Mouse (Mus musculus) intestine, embryonic 15.5 days (tissue): ENCODE results near the gene Olfr479. TPM values are rescaled to one million over a fixed set of nuclear protein-coding genes. Genes with fewer than 3 reads are reported as not detected.
"Not testable (repeated sequence)": the region's sequence is repeated elsewhere in the genome, so short reads cannot be mapped to it uniquely, and the experiment has no call there.

Experiments used
- ATAC-seq: fragments of 200-750 bp; cut with Nextera tagmentation; 2 replicates; pipeline ENCODE4 v1.8.0; 2017; ENCODE audit warnings: moderate TSS enrichment, moderate library complexity
- H3K27ac ChIP-seq: fragments of 300-500 bp; sonication (generic); 2 replicates; pipeline ENCODE4 v1.5.1; 2015; ENCODE audit warnings: mild to moderate bottlenecking, inconsistent platforms
- H3K27me3 ChIP-seq: fragments of 300-500 bp; sonication (generic); replicated peaks from 2 replicates; pipeline ENCODE4 v1.6.1; 2015; ENCODE audit warnings: inconsistent platforms
- H3K36me3 ChIP-seq: fragments of 300-500 bp; sonication (generic); 2 replicates; pipeline ENCODE4 v1.6.1; 2015; ENCODE audit warnings: inconsistent platforms
- H3K4me1 ChIP-seq: fragments of 300-500 bp; sonication (generic); replicated peaks from 2 replicates; pipeline ENCODE4 v1.6.1; 2015; ENCODE audit warnings: inconsistent platforms
- H3K4me2 ChIP-seq: fragments of 300-500 bp; sonication (generic); replicated peaks from 2 replicates; pipeline ENCODE4 v1.6.1; 2015; ENCODE audit warnings: mild to moderate bottlenecking, inconsistent platforms
- H3K4me3 ChIP-seq: fragments of 300-500 bp; sonication (generic); replicated peaks from 2 replicates; pipeline ENCODE4 v1.5.1; 2015; ENCODE audit warnings: inconsistent platforms
- H3K9ac ChIP-seq: fragments of 300-500 bp; sonication (generic); 2 replicates; pipeline ENCODE4 v1.6.1; 2015; ENCODE audit warnings: inconsistent platforms
- H3K9me3 ChIP-seq: fragments of 300-500 bp; sonication (generic); 2 replicates; pipeline ENCODE4 v1.6.1; 2016; ENCODE audit warnings: inconsistent platforms
- WGBS: fragments of 180-500 bp; shearing (Covaris S2); methylation state at CpG from one replicate; pipeline ENCODE4 v1.1.7; 2015; 5-methylcytosine and 5-hydroxymethylcytosine counted together
- polyA plus RNA-seq: library from polyadenylated mRNA; unstranded; fragments of >200 nt; fragmentation: Nextera tagmentation; extraction: Ambion mirVana; gene quantifications from 2 replicates; pipeline ENCODE4 v1.2.1, GENCODE M21; 2015

Gene Olfr479
- polyA plus RNA-seq = not detected in 2 replicates

GRCm38 (mm10) chr7:108050393-108050792 is at the start of gene Olfr479:
Olfr479 (plus strand) TSS chr7:108050693.
- no peak for ATAC-seq
- 82% methylated on average over 2 of the region's 2 CpGs for WGBS

GRCm38 (mm10) chr7:108014256-108014655 is 36.2 kb upstream of the Olfr479 start:
- H3K4me1 ChIP-seq, H3K4me2 ChIP-seq, H3K36me3 ChIP-seq, H3K27me3 ChIP-seq, H3K27ac ChIP-seq, ATAC-seq, H3K9me3 ChIP-seq, H3K4me3 ChIP-seq, H3K9ac ChIP-seq: not testable (repeated sequence)

More at GRCm38 (mm10) chr7:108050393-108050792, at the start of gene Olfr479:
- no peak within 1 kb of the TSS for H3K4me2 ChIP-seq
- H3K9me3 ChIP-seq = no peaks in the 10 kb centered on the region
- H3K9ac ChIP-seq = no peak within 1 kb of the TSS
- H3K4me1 ChIP-seq = no peaks in the 10 kb centered on the region
- H3K27ac ChIP-seq = no peak within 1 kb of the TSS
- H3K4me3 ChIP-seq = no peak within 1 kb of the TSS
- H3K27me3 ChIP-seq = no peaks in the 10 kb centered on the region
- no peaks in the 10 kb centered on the region for H3K36me3 ChIP-seq

GRCm38 (mm10) chr7:108033889-108034288 is 16.6 kb upstream of the Olfr479 start, which contains the start of gene Olfr478:
Olfr478 (minus strand) TSS chr7:108033989.
- no peak for ATAC-seq
- 76% methylated on average over 3 of the region's 3 CpGs for WGBS
- H3K27ac ChIP-seq = no peak within 1 kb of the TSS

GRCm38 (mm10) chr7:108067246-108067645 is 16.8 kb downstream of the Olfr479 start, which contains the start of gene Olfr480:
Olfr480 (minus strand) TSS chr7:108067346.
- Histone ChIP-seq H3K27me3 (no peaks in the 10 kb centered on the region), H3K4me3 (no peak within 1 kb of the TSS), H3K9me3 (no peaks in the 10 kb centered on the region), H3K9ac (no peak within 1 kb of the TSS), H3K36me3 (no peaks in the 10 kb centered on the region), H3K27ac (no peak within 1 kb of the TSS), H3K4me1 (no peaks in the 10 kb centered on the region), H3K4me2 (no peak within 1 kb of the TSS)
- WGBS = 69% methylated on average over 1 of the region's 1 CpGs
- ATAC-seq = no peak

More at GRCm38 (mm10) chr7:108033889-108034288, 16.6 kb upstream of the Olfr479 start, which contains the start of gene Olfr478:
- Histone ChIP-seq H3K9me3 (no peaks in the 10 kb centered on the region), H3K4me3 (no peak within 1 kb of the TSS), H3K4me2 (no peak within 1 kb of the TSS), H3K27me3 (no peaks in the 10 kb centered on the region), H3K4me1 (no peaks in the 10 kb centered on the region), H3K36me3 (no peaks in the 10 kb centered on the region), H3K9ac (no peak within 1 kb of the TSS)

DNA sequence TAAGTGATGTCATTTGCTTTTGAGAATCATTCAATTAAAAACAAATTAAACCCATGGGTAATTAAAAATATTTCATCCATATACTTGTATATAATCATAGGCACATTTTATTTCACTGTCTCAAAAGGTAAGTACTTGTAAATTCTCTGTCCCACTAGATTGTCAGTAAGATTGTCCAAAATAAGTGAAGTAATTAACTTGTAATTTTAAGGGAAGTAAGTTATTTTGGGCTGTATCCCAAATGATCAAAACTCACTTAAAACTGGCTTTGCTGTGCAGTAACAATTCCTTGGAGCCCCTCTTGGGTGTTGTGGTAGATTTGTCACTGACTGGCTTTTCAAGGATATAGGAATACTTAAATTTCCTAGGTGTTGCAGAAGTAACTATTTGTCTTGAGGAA is 29.1 kb downstream of the Olfr479 start, which contains the start of gene Olfr481:
Gene Olfr481, plus strand, starts transcription at position 301 of the 400 bp plus-strand sequence.
- Histone ChIP-seq H3K4me2 (no peak within 1 kb of the TSS), H3K4me1 (no peaks in the 10 kb centered on the region), H3K4me3 (no peak within 1 kb of the TSS), H3K36me3 (no peaks in the 10 kb centered on the region), H3K27me3 (no peaks in the 10 kb centered on the region), H3K27ac (no peak within 1 kb of the TSS), H3K9ac (no peak within 1 kb of the TSS), H3K9me3 (no peaks in the 10 kb centered on the region)
- ATAC-seq = no peak

- no peak for ATAC-seq
- no peak within 1 kb of the TSS for H3K27ac ChIP-seq
- no peaks in the 10 kb centered on the region for H3K4me1 ChIP-seq
- no peaks in the 10 kb centered on the region for H3K27me3 ChIP-seq
- no peak within 1 kb of the TSS for H3K4me2 ChIP-seq
- 53% methylated on average over 1 of the region's 1 CpGs for WGBS
- H3K9ac ChIP-seq = no peak within 1 kb of the TSS
- H3K9me3 ChIP-seq = no peaks in the 10 kb centered on the region
- no peak within 1 kb of the TSS for H3K4me3 ChIP-seq
- no peaks in the 10 kb centered on the region for H3K36me3 ChIP-seq
Observed at GRCm38 (mm10) chr7:108097486-108097885, 47.0 kb downstream of the Olfr479 start, which contains the start of gene Olfr482. Olfr482 (minus strand) TSS chr7:108097586.

DNA sequence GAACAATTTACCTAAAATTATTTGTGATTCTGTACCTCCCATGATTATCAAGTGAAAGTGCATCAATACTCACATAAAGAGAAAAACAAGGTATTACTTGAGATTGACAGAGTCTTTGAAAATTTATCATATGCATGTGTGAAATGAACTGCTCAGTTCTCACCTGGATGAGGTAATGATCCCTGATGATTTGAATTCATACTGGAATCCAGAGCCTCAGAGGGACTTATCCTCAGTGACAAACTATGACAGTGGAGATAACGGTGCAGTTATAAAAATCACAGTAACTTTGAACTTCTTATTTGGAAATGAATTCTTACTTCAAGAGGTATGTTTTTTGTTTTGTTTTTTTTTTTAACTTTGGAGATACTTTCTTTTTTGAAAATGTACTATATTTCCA is 50.1 kb downstream of the Olfr479 start, which contains the start of gene Olfr483:
Gene Olfr483, plus strand, starts transcription at position 301 of the 400 bp plus-strand sequence.
- Histone ChIP-seq H3K27me3 (no peaks in the 10 kb centered on the region), H3K27ac (no peak within 1 kb of the TSS), H3K9me3 (no peaks in the 10 kb centered on the region), H3K36me3 (no peaks in the 10 kb centered on the region), H3K4me3 (no peak within 1 kb of the TSS), H3K4me2 (no peak within 1 kb of the TSS), H3K9ac (no peak within 1 kb of the TSS), H3K4me1 (no peaks in the 10 kb centered on the region)
- ATAC-seq = no peak
- WGBS = 92% methylated on average over 1 of the region's 1 CpGs

Other genes starting within 250 kb of the Olfr479 start
- not detected in 2 replicates for gene Ovch2, start 249.5 kb upstream of the Olfr479 start, polyA plus RNA-seq
- not detected in 2 replicates for gene Olfr467, start 238.4 kb upstream of the Olfr479 start, polyA plus RNA-seq
- gene Olfr469, start 225.2 kb upstream of the Olfr479 start, polyA plus RNA-seq = not detected in 2 replicates
- not detected in 2 replicates for gene Olfr470, start 203.2 kb upstream of the Olfr479 start, polyA plus RNA-seq
- gene Olfr472, start 152.8 kb upstream of the Olfr479 start, polyA plus RNA-seq = not detected in 2 replicates
- not detected in 2 replicates for gene Olfr473, start 120.2 kb upstream of the Olfr479 start, polyA plus RNA-seq
- gene Olfr474, start 96.0 kb upstream of the Olfr479 start, polyA plus RNA-seq = not detected in 2 replicates
- gene Olfr476, start 85.9 kb upstream of the Olfr479 start, polyA plus RNA-seq = not detected in 2 replicates
- not detected in 2 replicates for gene Olfr477, start 64.0 kb upstream of the Olfr479 start, polyA plus RNA-seq
- not detected in 2 replicates for gene Olfr478, start 16.7 kb upstream of the Olfr479 start, polyA plus RNA-seq
- gene Olfr480, start 16.7 kb downstream of the Olfr479 start, polyA plus RNA-seq = not detected in 2 replicates
- gene Olfr481, start 29.2 kb downstream of the Olfr479 start, polyA plus RNA-seq = not detected in 2 replicates
- gene Olfr482, start 46.9 kb downstream of the Olfr479 start, polyA plus RNA-seq = 0.09 TPM in 1 of 2 replicates, not detected in the other
- gene Olfr483, start 50.2 kb downstream of the Olfr479 start, polyA plus RNA-seq = not detected in 2 replicates
- gene Olfr484, start 76.8 kb downstream of the Olfr479 start, polyA plus RNA-seq = not detected in 2 replicates
- not detected in 2 replicates for gene Olfr485, start 109.2 kb downstream of the Olfr479 start, polyA plus RNA-seq
- not detected in 2 replicates for gene Olfr486, start 122.0 kb downstream of the Olfr479 start, polyA plus RNA-seq
- not detected in 2 replicates for gene Olfr487, start 163.9 kb downstream of the Olfr479 start, polyA plus RNA-seq
- gene Olfr488, start 207.7 kb downstream of the Olfr479 start, polyA plus RNA-seq = not detected in 2 replicates
- gene Olfr490, start 238.2 kb downstream of the Olfr479 start, polyA plus RNA-seq = not detected in 2 replicates